23 mouse cellular contexts compared by ENCODE assay signal in genomic region chr7:145008662-145009333, GRCm38 (mm10).
DNase-seq lines count a peak whose midpoint lies in the region; ATAC-seq and TF ChIP-seq lines count a peak whose summit lies in the region.
"Had no signal": no experiment of that assay in that cellular context is flagged by ENCODE, and none has a peak within 500 bp of the region (broad histone marks: within the 10 kb centered on the region; RNA-seq: fewer than 3 reads in every experiment).

No protein-coding gene starts in this region.

- no peak for TF ChIP-seq CTCF in liver, postnatal 0 days (IDR thresholded peaks at IDR 0.05; ENCODE audit: low read depth)

- no peaks in the 10 kb centered on the region for H3K36me3 ChIP-seq in kidney, embryonic 16.5 days (ENCODE audit: insufficient read depth, low read length)
- H3K36me3 ChIP-seq in midbrain, embryonic 11.5 days (ENCODE audit: control insufficient read depth, insufficient read depth, low read length), result no peaks in the 10 kb centered on the region
- H3K36me3 ChIP-seq in midbrain, embryonic 14.5 days (ENCODE audit: control insufficient read depth, insufficient read depth, low read length), result no peaks in the 10 kb centered on the region
- H3K36me3 ChIP-seq in liver, postnatal 0 days (replicated peaks; ENCODE audit: insufficient read depth, low read length), result no peaks in the 10 kb centered on the region
- H3K36me3 ChIP-seq: forebrain, embryonic 10.5 days; hindbrain, embryonic 13.5 days; lung, embryonic 15.5 days had no signal

- H3K9me3 ChIP-seq in kidney, embryonic 16.5 days (ENCODE audit: low read length), result no peaks in the 10 kb centered on the region
- no peaks in the 10 kb centered on the region for H3K9me3 ChIP-seq in midbrain, embryonic 11.5 days (ENCODE audit: control insufficient read depth, low read length)
- no peaks in the 10 kb centered on the region for H3K9me3 ChIP-seq in midbrain, embryonic 14.5 days (ENCODE audit: control insufficient read depth, low read length)
- H3K9me3 ChIP-seq in liver, postnatal 0 days (ENCODE audit: low read length), result no peaks in the 10 kb centered on the region
- H3K9me3 ChIP-seq: forebrain, embryonic 10.5 days; hindbrain, embryonic 13.5 days; lung, embryonic 15.5 days; megakaryocyte, embryonic 14.5 days had no signal

- no peak overlapping the region for H3K27ac ChIP-seq in kidney, embryonic 16.5 days (ENCODE audit: low read length)
- H3K27ac ChIP-seq in midbrain, embryonic 11.5 days (ENCODE audit: low read depth, low read length), result no peak overlapping the region
- H3K27ac ChIP-seq in midbrain, embryonic 14.5 days (replicated peaks; ENCODE audit: low read depth, low read length), result no peak overlapping the region
- no peak overlapping the region for H3K27ac ChIP-seq in liver, postnatal 0 days (ENCODE audit: low read depth)
- H3K27ac ChIP-seq: forebrain, embryonic 10.5 days; heart, adult 2 months; hindbrain, embryonic 13.5 days; liver, embryonic 14.5 days; lung, embryonic 15.5 days had no signal

- H3K4me1 ChIP-seq in kidney, embryonic 16.5 days (ENCODE audit: insufficient read depth, low read length), result no peaks in the 10 kb centered on the region
- no peaks in the 10 kb centered on the region for H3K4me1 ChIP-seq in midbrain, embryonic 11.5 days (ENCODE audit: control insufficient read depth, insufficient read depth, low read length)
- H3K4me1 ChIP-seq in midbrain, embryonic 14.5 days (ENCODE audit: control insufficient read depth, insufficient read depth, low read length), result no peaks in the 10 kb centered on the region
- 0 out of 2 replicates have a peak, but pooled peaks cover 3% of the 10 kb centered on the region for H3K4me1 ChIP-seq in liver, postnatal 0 days (ENCODE audit: insufficient read depth)
- H3K4me1 ChIP-seq: hindbrain, embryonic 13.5 days; lung, embryonic 15.5 days had no signal

- DNase-seq in kidney, adult 11 months, result peak; percentile 22
- DNase-seq in midbrain, embryonic 11.5 days (ENCODE audit: low spot score, missing footprints), result peak; percentile 51
- DNase-seq in midbrain, embryonic 14.5 days, result no peak
- peak; percentile 35 to 61 for DNase-seq in kidney, postnatal 25 days
- no peak for DNase-seq in liver, postnatal 0 days
- DNase-seq in frontal cortex, postnatal 25 days (ENCODE audit: low spot score in 2 of 2), result no peak
- DNase-seq: adrenal gland, adult 8-10 months; cerebellum, adult 11-12 months; cerebellum, postnatal 10 days; forebrain, postnatal 0 days; gastrocnemius, postnatal 25 days; heart, adult 2 months; lung, postnatal 36 days; thymus, postnatal 25 days had no signal

- TF ChIP-seq EP300 in liver, postnatal 0 days (IDR thresholded peaks at IDR 0.05; ENCODE audit: low read depth), result no peak

- 60% methylated on average over 7 of the region's 7 CpGs for WGBS in kidney, embryonic 16.5 days
- 75% methylated on average over 7 of the region's 7 CpGs for WGBS in midbrain, embryonic 11.5 days
- 71% methylated on average over 7 of the region's 7 CpGs for WGBS in midbrain, embryonic 14.5 days
- WGBS in liver, postnatal 0 days (ENCODE audit: insufficient replicate concordance), result 43% methylated on average over 7 of the region's 7 CpGs

- H3K4me2 ChIP-seq in kidney, embryonic 16.5 days (replicated peaks; ENCODE audit: low read depth, low read length), result no peak overlapping the region
- H3K4me2 ChIP-seq in midbrain, embryonic 11.5 days, result no peak overlapping the region
- H3K4me2 ChIP-seq in midbrain, embryonic 14.5 days (ENCODE audit: low read length), result no peak overlapping the region
- no peak overlapping the region for H3K4me2 ChIP-seq in liver, postnatal 0 days (ENCODE audit: low read depth, low read length)
- H3K4me2 ChIP-seq: hindbrain, embryonic 13.5 days; lung, embryonic 15.5 days had no signal

- H3K4me3 ChIP-seq in kidney, embryonic 16.5 days (ENCODE audit: low read length), result no peak overlapping the region
- no peak overlapping the region for H3K4me3 ChIP-seq in midbrain, embryonic 11.5 days (ENCODE audit: low read depth, low read length)
- H3K4me3 ChIP-seq in midbrain, embryonic 14.5 days (replicated peaks; ENCODE audit: low read depth, low read length), result no peak overlapping the region
- H3K4me3 ChIP-seq in liver, postnatal 0 days (ENCODE audit: low read depth, low read length), result no peak overlapping the region
- H3K4me3 ChIP-seq: forebrain, embryonic 10.5 days; heart, adult 2 months; hindbrain, embryonic 13.5 days; lung, embryonic 15.5 days; megakaryocyte, embryonic 14.5 days had no signal

- no peak overlapping the region for H3K9ac ChIP-seq in kidney, embryonic 16.5 days (replicated peaks; ENCODE audit: low read length)
- H3K9ac ChIP-seq in midbrain, embryonic 11.5 days (ENCODE audit: low read length), result no peak overlapping the region
- H3K9ac ChIP-seq in midbrain, embryonic 14.5 days (replicated peaks; ENCODE audit: low read length), result no peak overlapping the region
- no peak overlapping the region for H3K9ac ChIP-seq in liver, postnatal 0 days (replicated peaks)
- H3K9ac ChIP-seq: forebrain, postnatal 0 days; hindbrain, embryonic 13.5 days; liver, embryonic 14.5 days; lung, embryonic 15.5 days had no signal

- no peaks in the 10 kb centered on the region for H3K27me3 ChIP-seq in kidney, embryonic 16.5 days (ENCODE audit: insufficient read depth, low read length)
- H3K27me3 ChIP-seq in midbrain, embryonic 11.5 days (ENCODE audit: control insufficient read depth, insufficient read depth, low read length), result no peaks in the 10 kb centered on the region
- H3K27me3 ChIP-seq in midbrain, embryonic 14.5 days (ENCODE audit: control insufficient read depth, insufficient read depth, low read length), result no peaks in the 10 kb centered on the region
- H3K27me3 ChIP-seq in liver, postnatal 0 days (ENCODE audit: insufficient read depth, low read length), result no peaks in the 10 kb centered on the region
- H3K27me3 ChIP-seq: hindbrain, embryonic 13.5 days; lung, embryonic 15.5 days had no signal

- ATAC-seq in kidney, embryonic 16.5 days (ENCODE audit: low FRiP score, low TSS enrichment), result no peak
- ATAC-seq in midbrain, embryonic 11.5 days (ENCODE audit: low FRiP score), result no peak
- no peak for ATAC-seq in midbrain, embryonic 14.5 days (ENCODE audit: low FRiP score, low TSS enrichment)
- ATAC-seq in liver, postnatal 0 days, result peak; percentile 56; the same call in 1 of the 2 replicates
- ATAC-seq in activated CD4-positive, CD25-positive, alpha-beta regulatory T cell, adult 4 months, result no peak
- ATAC-seq: CD4-positive, CD25-positive, alpha-beta regulatory T cell, adult 4 months; forebrain, postnatal 0 days; inflammation-experienced regulatory T-cells, adult 6 months had no signal

Comparison
In these comparisons a context has a peak if more than half of its experiments do, and no peak if none do; other contexts are left out.
1. DNase-seq: peak in kidney, adult 11 months (single experiment), midbrain, embryonic 11.5 days (single experiment) and kidney, postnatal 25 days (2 of 2); none in midbrain, embryonic 14.5 days (single experiment), liver, postnatal 0 days (single experiment) and frontal cortex, postnatal 25 days (0 of 2).